Mouse (Mus musculus): ENCODE data around the gene Ets2. TPM values are rescaled to one million over a fixed set of nuclear protein-coding genes. Genes with fewer than 3 reads are reported as not detected.

The Ets2 gene
- 100 to 1,000 TPM; 142 to 162 TPM for total RNA-seq (2023)

DNA sequence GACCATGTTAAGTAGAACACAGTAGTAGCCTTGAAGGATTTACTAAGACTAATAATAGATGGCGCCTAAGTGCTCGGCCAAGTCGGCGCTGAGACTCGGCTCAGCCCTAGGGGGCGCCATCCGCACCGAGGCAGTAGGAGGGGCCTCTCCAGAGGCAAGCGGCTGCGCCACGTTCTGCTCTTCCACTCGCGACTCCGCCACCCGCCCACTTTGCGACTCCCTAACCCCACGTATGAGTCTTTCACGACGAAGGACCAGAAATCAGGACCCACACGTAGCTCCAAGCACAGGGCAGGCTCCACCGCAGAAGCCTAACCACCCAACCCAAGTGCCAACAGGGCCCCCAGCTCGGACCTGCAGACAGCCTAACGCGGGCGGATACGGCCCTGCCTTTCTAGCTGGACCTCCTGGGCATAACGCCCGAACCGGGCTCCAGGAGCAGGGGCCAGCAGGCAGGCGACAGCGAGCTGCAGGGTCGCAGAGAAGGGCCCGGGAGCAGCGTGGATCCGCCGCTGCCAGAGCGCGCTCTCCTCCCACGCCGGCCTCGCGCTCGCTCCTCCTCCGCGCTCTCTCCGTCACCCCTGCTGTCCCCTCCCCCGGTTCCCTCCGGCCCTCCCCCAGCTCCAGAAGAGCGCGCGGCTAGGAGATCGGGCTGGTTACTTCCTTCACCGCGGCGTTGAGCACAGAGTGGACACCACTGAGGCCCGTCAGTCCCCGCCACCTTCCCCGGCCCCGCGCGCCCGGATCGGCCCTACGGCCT, at the start of gene Ets2:
TSS of gene Ets2 (plus strand) at position 274 of the 760 bp plus-strand sequence.

Other genes starting within 250 kb of the Ets2 start
- gene Erg, start 115.5 kb upstream of the Ets2 start, total RNA-seq (2023), result under 1 TPM; 0.41 to 0.70 TPM